ENCODE assay signal across 9 mouse cellular contexts in genomic region chr8:119311412-119311811, GRCm38 (mm10). TPM values are rescaled to one million over a fixed set of nuclear protein-coding genes. Genes with fewer than 3 reads are reported as not detected.
A peak's percentile ranks its signal among the peaks of the same experiment; 100 is the strongest.
DNase-seq lines count a peak whose midpoint lies in the region; ATAC-seq lines count a peak whose summit lies in the region.
"Had no signal": no experiment of that assay in that cellular context is flagged by ENCODE, and none has a peak within 500 bp of the region (broad histone marks: within the 10 kb centered on the region; RNA-seq: fewer than 3 reads in every experiment).

No protein-coding gene starts in this region.

- ATAC-seq in midbrain, embryonic 14.5 days (ENCODE audit: low FRiP score, low TSS enrichment), result no peak
- ATAC-seq in midbrain, embryonic 16.5 days, result no peak
- peak; percentile 55; the same call in 1 of the 2 replicates for ATAC-seq in granulocyte monocyte progenitor cell, adult 5-6 weeks (replicated peaks; ENCODE audit: poor library complexity, severe bottlenecking)

- peak; percentile 13 for DNase-seq in embryo, embryonic 10 days (ENCODE audit: low spot score)
- DNase-seq in embryo, embryonic 11 days, result no peak
- peak; percentile 8 for DNase-seq in midbrain, embryonic 14.5 days
- DNase-seq in splenic B cell, adult 2 months (ENCODE audit: low read depth, low spot score), result peak; percentile 63
- DNase-seq in layer of hippocampus, adult 9-11 months, result no peak
- no peak for DNase-seq in frontal cortex, postnatal 10 days (ENCODE audit: low spot score in 2 of 2)

- no peak overlapping the region for H3K4me2 ChIP-seq in midbrain, embryonic 14.5 days (ENCODE audit: low read length)
- no peak overlapping the region for H3K4me2 ChIP-seq in midbrain, embryonic 16.5 days (ENCODE audit: low read length)
- H3K4me2 ChIP-seq: heart, embryonic 13.5 days had no signal

- H3K9ac ChIP-seq in midbrain, embryonic 14.5 days (replicated peaks; ENCODE audit: low read length), result no peak overlapping the region
- no peak overlapping the region for H3K9ac ChIP-seq in midbrain, embryonic 16.5 days (ENCODE audit: low read depth, low read length)
- H3K9ac ChIP-seq: heart, embryonic 13.5 days had no signal

- H3K27me3 ChIP-seq in midbrain, embryonic 14.5 days (ENCODE audit: control insufficient read depth, insufficient read depth, low read length), result no peaks in the 10 kb centered on the region
- no peaks in the 10 kb centered on the region for H3K27me3 ChIP-seq in midbrain, embryonic 16.5 days (ENCODE audit: control insufficient read depth, insufficient read depth, low read depth, low read length)
- no peaks in the 10 kb centered on the region for H3K27me3 ChIP-seq in splenic B cell, adult 2 months (ENCODE audit: control insufficient read depth, insufficient read depth, low read length, poor library complexity, severe bottlenecking)
- H3K27me3 ChIP-seq: heart, embryonic 13.5 days had no signal

- H3K4me1 ChIP-seq in midbrain, embryonic 14.5 days (ENCODE audit: control insufficient read depth, insufficient read depth, low read length), result no peaks in the 10 kb centered on the region
- H3K4me1 ChIP-seq in midbrain, embryonic 16.5 days (ENCODE audit: control insufficient read depth, insufficient read depth, low read length), result no peaks in the 10 kb centered on the region
- H3K4me1 ChIP-seq: heart, embryonic 13.5 days had no signal

- H3K27ac ChIP-seq in midbrain, embryonic 14.5 days (replicated peaks; ENCODE audit: low read depth, low read length), result no peak overlapping the region
- no peak overlapping the region for H3K27ac ChIP-seq in midbrain, embryonic 16.5 days (ENCODE audit: low read length)
- H3K27ac ChIP-seq: heart, embryonic 13.5 days had no signal

- 34% methylated on average over 3 of the region's 3 CpGs for WGBS in midbrain, embryonic 14.5 days
- WGBS in midbrain, embryonic 16.5 days, result 21% methylated on average over 3 of the region's 3 CpGs

- H3K9me3 ChIP-seq in midbrain, embryonic 14.5 days (ENCODE audit: control insufficient read depth, low read length), result no peaks in the 10 kb centered on the region
- no peaks in the 10 kb centered on the region for H3K9me3 ChIP-seq in midbrain, embryonic 16.5 days (replicated peaks; ENCODE audit: control insufficient read depth, low read length, poor library complexity, severe bottlenecking)

- H3K36me3 ChIP-seq in midbrain, embryonic 14.5 days (ENCODE audit: control insufficient read depth, insufficient read depth, low read length), result no peaks in the 10 kb centered on the region
- no peaks in the 10 kb centered on the region for H3K36me3 ChIP-seq in midbrain, embryonic 16.5 days (ENCODE audit: control insufficient read depth, insufficient read depth, low read length)
- H3K36me3 ChIP-seq in splenic B cell, adult 2 months (ENCODE audit: control insufficient read depth, insufficient read depth, low read length, poor library complexity, severe bottlenecking), result no peaks in the 10 kb centered on the region

- no peak overlapping the region for H3K4me3 ChIP-seq in midbrain, embryonic 14.5 days (replicated peaks; ENCODE audit: low read depth, low read length)
- no peak overlapping the region for H3K4me3 ChIP-seq in midbrain, embryonic 16.5 days (ENCODE audit: low read depth, low read length)
- H3K4me3 ChIP-seq: heart, embryonic 13.5 days had no signal

RNA-seq across cellular contexts. Expression of gene Hsbp1, which starts 32.9 kb away (rescaled TPM):
- 693 and 850 TPM in 2 replicates for polyA plus RNA-seq in midbrain, embryonic 14.5 days (2014; fragmentation: Nextera tagmentation; extraction: Ambion mirVana)
- polyA plus RNA-seq in midbrain, embryonic 16.5 days (2015; fragmentation: Nextera tagmentation; extraction: Ambion mirVana), result 860 and 970 TPM in 2 replicates
- total RNA-seq in granulocyte monocyte progenitor cell, adult 5-6 weeks (2014; fragmentation: Nextera tagmentation), result 128 and 172 TPM in 2 replicates
- total RNA-seq in granulocyte monocyte progenitor cell, adult 5-6 weeks (2017), result 97.7 and 102 TPM in 2 replicates

Comparison
In these comparisons a context has a peak if more than half of its experiments do, and no peak if none do; other contexts are left out.
1. DNase-seq: peak in embryo, embryonic 10 days (single experiment), midbrain, embryonic 14.5 days (single experiment) and splenic B cell, adult 2 months (single experiment); none in embryo, embryonic 11 days (single experiment), layer of hippocampus, adult 9-11 months (single experiment) and frontal cortex, postnatal 10 days (0 of 2).